Mouse (Mus musculus): ENCODE data around the gene Cct3. TPM values are rescaled to one million over a fixed set of nuclear protein-coding genes. Genes with fewer than 3 reads are reported as not detected.
"Not testable (repeated sequence)": the region's sequence is repeated elsewhere in the genome, so short reads cannot be mapped to it uniquely, and the experiment has no call there.

Cct3 gene
- polyA plus RNA-seq, 1 experiment: 223 TPM

GRCm38 (mm10) chr3:88359989-88360388, 63.1 kb downstream of the Cct3 start:
- Histone ChIP-seq H3K4me1 (ENCODE audit: control insufficient read depth, insufficient read depth, low read length) (no peaks in the 10 kb centered on the region), H3K4me3 (ENCODE audit: insufficient read depth, low read length) (no peak overlapping the region), H3K27ac (ENCODE audit: insufficient read depth, low read length) (no peak overlapping the region)
- no peak for TF ChIP-seq CTCF (IDR thresholded peaks at IDR 0.05; ENCODE audit: borderline replicate concordance, insufficient read depth, low read length)
- TF ChIP-seq POLR2A (IDR thresholded peaks at IDR 0.05; ENCODE audit: low read depth, low read length): no peak

GRCm38 (mm10) chr3:88361096-88361495, 64.2 kb downstream of the Cct3 start:
- Histone ChIP-seq H3K27ac (ENCODE audit: insufficient read depth, low read length) (no peak overlapping the region), H3K4me3 (ENCODE audit: insufficient read depth, low read length) (no peak overlapping the region), H3K4me1 (ENCODE audit: control insufficient read depth, insufficient read depth, low read length) (no peaks in the 10 kb centered on the region)
- TF ChIP-seq POLR2A (IDR thresholded peaks at IDR 0.05; ENCODE audit: low read depth, low read length) (no peak), CTCF (IDR thresholded peaks at IDR 0.05; ENCODE audit: borderline replicate concordance, insufficient read depth, low read length) (no peak)

GRCm38 (mm10) chr3:88361612-88362313, 64.8 kb downstream of the Cct3 start:
- Histone ChIP-seq H3K4me1 (ENCODE audit: control insufficient read depth, insufficient read depth, low read length) (no peaks in the 10 kb centered on the region), H3K27ac (ENCODE audit: insufficient read depth, low read length) (no peak overlapping the region), H3K4me3 (ENCODE audit: insufficient read depth, low read length) (no peak overlapping the region)
- no peak for TF ChIP-seq CTCF (IDR thresholded peaks at IDR 0.05; ENCODE audit: borderline replicate concordance, insufficient read depth, low read length)
- TF ChIP-seq POLR2A (IDR thresholded peaks at IDR 0.05; ENCODE audit: low read depth, low read length): no peak

GRCm38 (mm10) chr3:88363700-88364099, 66.8 kb downstream of the Cct3 start:
- Histone ChIP-seq H3K4me1 (ENCODE audit: control insufficient read depth, insufficient read depth, low read length) (no peaks in the 10 kb centered on the region), H3K27ac (ENCODE audit: insufficient read depth, low read length) (no peak overlapping the region), H3K4me3 (ENCODE audit: insufficient read depth, low read length) (no peak overlapping the region)
- TF ChIP-seq CTCF (IDR thresholded peaks at IDR 0.05; ENCODE audit: borderline replicate concordance, insufficient read depth, low read length): no peak
- TF ChIP-seq POLR2A (IDR thresholded peaks at IDR 0.05; ENCODE audit: low read depth, low read length): no peak

- Histone ChIP-seq H3K4me1 (ENCODE audit: control insufficient read depth, insufficient read depth, low read length) (no peaks in the 10 kb centered on the region), H3K27ac (ENCODE audit: insufficient read depth, low read length) (no peak within 1 kb of the TSS), H3K4me3 (ENCODE audit: insufficient read depth, low read length) (no peak within 1 kb of the TSS)
- TF ChIP-seq CTCF (IDR thresholded peaks at IDR 0.05; ENCODE audit: borderline replicate concordance, insufficient read depth, low read length): no peak
- TF ChIP-seq POLR2A (IDR thresholded peaks at IDR 0.05; ENCODE audit: low read depth, low read length): no peak
Measured at GRCm38 (mm10) chr3:88364337-88364736, 67.4 kb downstream of the Cct3 start, which contains the start of gene Paqr6. Gene Paqr6, plus strand, starts transcription at chr3:88364584.

- no peak for TF ChIP-seq CTCF (IDR thresholded peaks at IDR 0.05; ENCODE audit: borderline replicate concordance, insufficient read depth, low read length)
- TF ChIP-seq POLR2A (IDR thresholded peaks at IDR 0.05; ENCODE audit: low read depth, low read length): no peak
- no peaks in the 10 kb centered on the region for H3K4me1 ChIP-seq (ENCODE audit: control insufficient read depth, insufficient read depth, low read length)
- no peak overlapping the region for H3K4me3 ChIP-seq (ENCODE audit: insufficient read depth, low read length)
- H3K27ac ChIP-seq (ENCODE audit: insufficient read depth, low read length): no peak overlapping the region
Measured at GRCm38 (mm10) chr3:88365705-88366361, 68.9 kb downstream of the Cct3 start.

- H3K4me3 ChIP-seq (ENCODE audit: insufficient read depth, low read length); H3K4me1 ChIP-seq (ENCODE audit: control insufficient read depth, insufficient read depth, low read length); H3K27ac ChIP-seq (ENCODE audit: insufficient read depth, low read length): not testable (repeated sequence)
Measured at GRCm38 (mm10) chr3:88366830-88367428, 70.0 kb downstream of the Cct3 start.

- H3K4me1 ChIP-seq (ENCODE audit: control insufficient read depth, insufficient read depth, low read length); H3K27ac ChIP-seq (ENCODE audit: insufficient read depth, low read length): not testable (repeated sequence)
Measured at GRCm38 (mm10) chr3:88367517-88367916, 70.6 kb downstream of the Cct3 start.

GRCm38 (mm10) chr3:88368511-88368910, 71.6 kb downstream of the Cct3 start:
- H3K4me3 ChIP-seq (ENCODE audit: insufficient read depth, low read length); H3K27ac ChIP-seq (ENCODE audit: insufficient read depth, low read length); H3K4me1 ChIP-seq (ENCODE audit: control insufficient read depth, insufficient read depth, low read length): not testable (repeated sequence)

More at GRCm38 (mm10) chr3:88367517-88367916, 70.6 kb downstream of the Cct3 start:
- H3K4me3 ChIP-seq (ENCODE audit: insufficient read depth, low read length): not testable (repeated sequence)

Other genes with a start within 250 kb of the Cct3 start
- 90.8 and 97.3 TPM in 2 replicates for gene Naxe, start 238.6 kb upstream of the Cct3 start, polyA plus RNA-seq (2011; ENCODE audit: insufficient read length, low read depth, missing spikeins)
- gene Ttc24, start 218.8 kb upstream of the Cct3 start, polyA plus RNA-seq (2011; ENCODE audit: insufficient read length, low read depth, missing spikeins): not detected in 2 replicates
- 14.8 and 20.1 TPM in 2 replicates for gene Iqgap3, start 215.1 kb upstream of the Cct3 start, polyA plus RNA-seq (2011; ENCODE audit: insufficient read length, low read depth, missing spikeins)
- 49.1 and 57.0 TPM in 2 replicates for gene Mef2d, start 154.7 kb upstream of the Cct3 start, polyA plus RNA-seq (2011; ENCODE audit: insufficient read length, low read depth, missing spikeins)
- gene Rhbg, start 42.4 kb upstream of the Cct3 start, polyA plus RNA-seq (2011; ENCODE audit: insufficient read length, low read depth, missing spikeins): not detected in 2 replicates
- gene Gm38392, start 9.9 kb upstream of the Cct3 start, polyA plus RNA-seq (2011; ENCODE audit: insufficient read length, low read depth, missing spikeins): not detected in 2 replicates
- 3.9 and 5.5 TPM in 2 replicates for gene Tsacc, start 117 bp upstream of the Cct3 start, polyA plus RNA-seq (2011; ENCODE audit: insufficient read length, low read depth, missing spikeins)
- 172 and 220 TPM in 2 replicates for gene Glmp, start 27.9 kb downstream of the Cct3 start, polyA plus RNA-seq (2011; ENCODE audit: insufficient read length, low read depth, missing spikeins)
- gene Tmem79, start 39.0 kb downstream of the Cct3 start, polyA plus RNA-seq (2011; ENCODE audit: insufficient read length, low read depth, missing spikeins): 1.3 and 1.4 TPM in 2 replicates
- 62.8 and 71.6 TPM in 2 replicates for gene Smg5, start 39.1 kb downstream of the Cct3 start, polyA plus RNA-seq (2011; ENCODE audit: insufficient read length, low read depth, missing spikeins)
- gene Paqr6, start 67.5 kb downstream of the Cct3 start, polyA plus RNA-seq (2011; ENCODE audit: insufficient read length, low read depth, missing spikeins): 0.55 and 1.4 TPM in 2 replicates
- gene Bglap3, start 75.6 kb downstream of the Cct3 start, polyA plus RNA-seq (2011; ENCODE audit: insufficient read length, low read depth, missing spikeins): not detected in 2 replicates
- gene Bglap2, start 81.6 kb downstream of the Cct3 start, polyA plus RNA-seq (2011; ENCODE audit: insufficient read length, low read depth, missing spikeins): not detected in 2 replicates
- gene Bglap, start 87.3 kb downstream of the Cct3 start, polyA plus RNA-seq (2011; ENCODE audit: insufficient read length, low read depth, missing spikeins): not detected in 2 replicates
- 24.4 and 29.9 TPM in 2 replicates for gene Pmf1, start 113.2 kb downstream of the Cct3 start, polyA plus RNA-seq (2011; ENCODE audit: insufficient read length, low read depth, missing spikeins)
- 15.9 and 20.1 TPM in 2 replicates for gene Slc25a44, start 128.0 kb downstream of the Cct3 start, polyA plus RNA-seq (2011; ENCODE audit: insufficient read length, low read depth, missing spikeins)
- gene Sema4a, start 164.1 kb downstream of the Cct3 start, polyA plus RNA-seq (2011; ENCODE audit: insufficient read length, low read depth, missing spikeins): 0.25 and 0.63 TPM in 2 replicates
- gene Lmna, start 212.8 kb downstream of the Cct3 start, polyA plus RNA-seq (2011; ENCODE audit: insufficient read length, low read depth, missing spikeins): 401 and 426 TPM in 2 replicates
- 25.7 and 33.6 TPM in 2 replicates for gene Mex3a, start 235.3 kb downstream of the Cct3 start, polyA plus RNA-seq (2011; ENCODE audit: insufficient read length, low read depth, missing spikeins)